Mouse (Mus musculus) spleen, adult 2 months (tissue): ENCODE data around the gene Poldip3. TPM values are rescaled to one million over a fixed set of nuclear protein-coding genes. Genes with fewer than 3 reads are reported as not detected.

Experiments
- DNase-seq, 2 experiments: peaks; one replicate each; pipeline versions ENCODE4 v3.0.0 to v3.0.0-alpha.2; 2012 to 2021; ENCODE audit warnings: low spot score in 2 of 2, low read depth in 1 of 2
- H3K27ac ChIP-seq: fragments of 200-500 bp; 2 replicates; pipeline ENCODE4 v1.5.1; 2012; ENCODE audit warnings: low read length, inconsistent platforms; ENCODE audit not compliant: insufficient read depth
- H3K27me3 ChIP-seq: fragments of 200-500 bp; 2 replicates; pipeline ENCODE4 v1.6.1; 2012; ENCODE audit warnings: mild to moderate bottlenecking, moderate library complexity, low read length, inconsistent platforms; ENCODE audit not compliant: control insufficient read depth, insufficient read depth
- H3K36me3 ChIP-seq: fragments of 200-500 bp; 2 replicates; pipeline ENCODE4 v1.6.1; 2012; ENCODE audit warnings: mild to moderate bottlenecking, low read length, inconsistent platforms; ENCODE audit not compliant: control insufficient read depth, insufficient read depth
- H3K4me1 ChIP-seq: fragments of 200-500 bp; 2 replicates; pipeline ENCODE4 v1.6.1; 2011; ENCODE audit warnings: inconsistent platforms; ENCODE audit not compliant: control insufficient read depth, insufficient read depth, insufficient read length
- H3K4me3 ChIP-seq: fragments of 200-500 bp; 2 replicates; pipeline ENCODE4 v1.5.1; 2011; ENCODE audit warnings: mild to moderate bottlenecking, inconsistent platforms; ENCODE audit not compliant: insufficient read depth, insufficient read length; ENCODE audit errors: extremely low read depth
- CTCF ChIP-seq: fragments of 200-500 bp; IDR thresholded peaks from 2 replicates; pipeline ENCODE4 v1.5.1; 2011; ENCODE audit warnings: mild to moderate bottlenecking, inconsistent platforms; ENCODE audit not compliant: insufficient read depth, insufficient read length, insufficient replicate concordance; ENCODE audit errors: extremely low read depth
- POLR2A ChIP-seq: fragments of 200-500 bp; IDR thresholded peaks from 2 replicates; pipeline ENCODE4 v1.6.1; 2011; ENCODE audit warnings: low read depth, low read length, inconsistent platforms
- WGBS: fragments of 180-500 bp; shearing (Covaris S2); methylation state at CpG from one replicate; pipeline ENCODE4 v1.1.7; 2018; 5-methylcytosine and 5-hydroxymethylcytosine counted together
- polyA plus RNA-seq: library from polyadenylated mRNA; depleted of rRNA; stranded (reverse); fragments of >200 nt; gene quantifications from 2 replicates; pipeline ENCODE4 v1.2.3, GENCODE M21; 2012

Poldip3 gene
- polyA plus RNA-seq, 1 experiment, result 50.6 TPM

DNA sequence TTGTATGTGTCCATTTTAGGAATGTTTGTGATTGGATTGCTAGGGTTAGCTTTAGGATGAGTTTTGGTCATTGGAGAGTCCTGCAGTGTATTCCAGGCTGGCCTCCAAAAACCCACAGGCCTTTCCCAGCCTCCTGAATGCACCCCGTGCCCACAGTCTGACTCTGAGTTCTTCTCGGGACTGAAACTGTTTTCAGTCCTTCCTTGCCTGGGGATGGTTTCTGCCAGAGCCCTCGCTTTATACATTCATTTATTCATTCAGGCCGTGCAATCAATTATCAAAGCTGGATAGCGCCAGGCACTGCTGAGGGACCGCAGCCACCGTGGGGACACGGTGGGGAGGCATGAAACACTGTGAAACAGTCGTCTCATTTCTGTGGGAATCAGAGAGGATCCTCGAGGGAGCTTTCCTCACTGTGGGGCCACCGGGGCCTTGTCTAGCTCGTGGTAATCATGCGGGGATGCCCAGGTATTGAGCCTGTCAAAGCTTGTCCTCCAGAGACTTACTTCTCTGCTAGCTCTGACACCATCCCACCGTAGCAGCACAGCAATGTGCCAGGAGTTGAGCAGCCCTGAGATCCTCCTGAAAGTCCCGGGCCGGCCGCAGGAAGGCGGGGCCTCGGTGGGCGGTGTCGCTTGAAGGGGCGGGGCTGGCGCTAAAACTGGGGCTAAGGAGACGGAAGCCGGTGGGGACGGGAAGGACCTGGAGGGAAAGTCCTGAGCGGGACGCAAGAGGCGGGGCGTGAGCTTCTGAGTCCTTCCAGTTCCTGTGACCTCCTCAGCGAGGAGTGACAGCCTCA, 49.5 kb downstream of the Poldip3 start:
- Histone ChIP-seq H3K27ac (0 out of 2 replicates have a peak overlapping the region, but pooled peaks have one; percentile 4), H3K27me3 (no peaks in the 10 kb centered on the region), H3K36me3 (no peaks in the 10 kb centered on the region), H3K4me1 (peaks cover 5% of the 10 kb centered on the region; the same call in 1 of the 2 replicates), H3K4me3 (peak overlapping the region; percentile 58)
- TF ChIP-seq CTCF (no peak), POLR2A (peak; percentile 32; the same call in 1 of the 2 replicates)
- DNase-seq, result peak; percentile 59 to 93
- 5% methylated on average over 31 of the region's 31 CpGs for WGBS

DNA sequence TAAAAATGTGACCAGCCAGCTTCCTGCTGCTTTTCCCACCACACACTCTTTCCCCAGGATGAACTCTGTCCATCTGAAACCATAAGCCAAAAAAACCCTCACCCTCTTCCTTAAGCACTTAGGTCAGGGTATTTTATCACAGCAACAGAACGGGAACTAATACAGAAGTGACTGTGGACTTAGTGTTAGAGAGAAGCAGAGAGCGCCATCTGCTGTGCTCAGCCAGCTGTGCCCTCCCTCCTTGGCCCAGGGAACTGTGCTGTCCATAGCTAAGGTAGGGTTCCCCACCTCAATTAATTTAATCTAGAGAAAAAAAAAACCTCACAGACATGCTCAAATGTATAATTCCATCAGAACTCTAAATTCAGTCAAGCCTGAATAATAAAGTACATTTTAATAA, 53.2 kb downstream of the Poldip3 start:
- WGBS, result 39% methylated on average over 2 of the region's 2 CpGs
- no peaks in the 10 kb centered on the region for H3K27me3 ChIP-seq
- peak; percentile 53; the same call in 1 of the 2 replicates for TF ChIP-seq CTCF
- TF ChIP-seq POLR2A, result no peak
- H3K4me1 ChIP-seq, result peaks cover 5% of the 10 kb centered on the region; the same call in 1 of the 2 replicates
- no peak overlapping the region for H3K27ac ChIP-seq
- peak in 1 of 2 experiments; percentile 22 for DNase-seq
- H3K4me3 ChIP-seq, result no peak overlapping the region
- no peaks in the 10 kb centered on the region for H3K36me3 ChIP-seq

DNA sequence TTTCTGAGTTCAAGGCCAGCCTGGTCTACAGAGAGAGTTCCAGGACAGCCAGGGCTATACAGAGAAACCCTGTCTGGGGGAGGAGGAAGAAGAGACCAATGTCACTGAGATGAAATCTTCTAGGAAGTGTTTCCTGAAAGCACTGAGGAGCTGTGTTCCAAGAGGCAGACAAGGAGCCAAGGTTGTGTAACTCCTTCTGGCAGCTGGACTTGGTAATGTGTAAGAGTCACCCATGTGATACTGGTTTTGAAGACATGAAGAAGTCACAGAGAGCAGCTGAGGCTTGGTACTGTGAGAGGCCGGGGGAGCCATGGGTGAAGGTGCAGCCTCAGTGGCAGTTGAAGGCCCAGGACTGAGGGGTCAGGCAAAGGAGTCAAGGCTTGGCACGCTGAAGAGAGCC, 55.5 kb downstream of the Poldip3 start:
- TF ChIP-seq CTCF (no peak), POLR2A (no peak)
- Histone ChIP-seq H3K27ac (no peak overlapping the region), H3K36me3 (no peaks in the 10 kb centered on the region), H3K27me3 (no peaks in the 10 kb centered on the region), H3K4me1 (no peaks in the 10 kb centered on the region), H3K4me3 (no peak overlapping the region)
- 80% methylated on average over 2 of the region's 2 CpGs for WGBS
- DNase-seq, result no peak

DNA sequence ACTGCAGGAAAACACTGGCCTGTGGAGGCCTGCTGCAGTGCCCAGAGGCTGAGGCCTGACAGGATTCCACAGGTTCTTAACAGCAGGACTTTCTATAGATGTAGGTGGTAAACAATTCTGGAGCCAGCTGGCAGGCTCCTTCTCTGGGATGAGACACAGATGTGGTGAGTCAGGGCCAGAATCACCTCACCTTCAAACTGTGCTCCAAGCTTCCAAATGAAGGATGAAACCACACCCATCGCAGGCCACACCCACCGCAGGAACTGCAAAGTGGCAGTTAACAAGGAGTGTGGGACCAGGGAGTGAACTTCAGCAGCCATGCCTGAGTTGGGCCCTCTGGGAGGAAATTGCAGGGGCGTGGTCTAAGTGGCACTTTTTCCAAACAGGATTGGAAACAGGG, 58.3 kb downstream of the Poldip3 start:
- TF ChIP-seq CTCF, result no peak
- no peak for TF ChIP-seq POLR2A
- no peak for DNase-seq
- no peaks in the 10 kb centered on the region for H3K4me1 ChIP-seq
- no peak overlapping the region for H3K27ac ChIP-seq
- WGBS, result 57% methylated on average over 3 of the region's 3 CpGs
- H3K4me3 ChIP-seq, result no peak overlapping the region
- no peaks in the 10 kb centered on the region for H3K27me3 ChIP-seq
- no peaks in the 10 kb centered on the region for H3K36me3 ChIP-seq

DNA sequence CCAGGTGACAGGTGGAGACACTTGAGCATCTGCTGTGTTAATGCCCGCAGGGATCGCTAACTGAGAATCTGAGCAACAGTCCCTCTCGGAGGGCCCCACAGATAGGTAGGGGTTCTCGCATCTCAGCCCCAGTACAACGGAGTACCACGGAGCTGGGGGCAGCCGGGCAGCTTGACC, 59.9 kb downstream of the Poldip3 start, which contains the start of gene Serhl:
Gene Serhl, plus strand, starts transcription at position 78 of the 177 bp plus-strand sequence.
- Histone ChIP-seq H3K36me3 (no peaks in the 10 kb centered on the region), H3K4me1 (no peaks in the 10 kb centered on the region), H3K27me3 (no peaks in the 10 kb centered on the region), H3K4me3 (no peak within 1 kb of the TSS), H3K27ac (no peak within 1 kb of the TSS)
- no peak for DNase-seq
- TF ChIP-seq POLR2A, result no peak
- 63% methylated on average over 7 of the region's 7 CpGs for WGBS

DNA sequence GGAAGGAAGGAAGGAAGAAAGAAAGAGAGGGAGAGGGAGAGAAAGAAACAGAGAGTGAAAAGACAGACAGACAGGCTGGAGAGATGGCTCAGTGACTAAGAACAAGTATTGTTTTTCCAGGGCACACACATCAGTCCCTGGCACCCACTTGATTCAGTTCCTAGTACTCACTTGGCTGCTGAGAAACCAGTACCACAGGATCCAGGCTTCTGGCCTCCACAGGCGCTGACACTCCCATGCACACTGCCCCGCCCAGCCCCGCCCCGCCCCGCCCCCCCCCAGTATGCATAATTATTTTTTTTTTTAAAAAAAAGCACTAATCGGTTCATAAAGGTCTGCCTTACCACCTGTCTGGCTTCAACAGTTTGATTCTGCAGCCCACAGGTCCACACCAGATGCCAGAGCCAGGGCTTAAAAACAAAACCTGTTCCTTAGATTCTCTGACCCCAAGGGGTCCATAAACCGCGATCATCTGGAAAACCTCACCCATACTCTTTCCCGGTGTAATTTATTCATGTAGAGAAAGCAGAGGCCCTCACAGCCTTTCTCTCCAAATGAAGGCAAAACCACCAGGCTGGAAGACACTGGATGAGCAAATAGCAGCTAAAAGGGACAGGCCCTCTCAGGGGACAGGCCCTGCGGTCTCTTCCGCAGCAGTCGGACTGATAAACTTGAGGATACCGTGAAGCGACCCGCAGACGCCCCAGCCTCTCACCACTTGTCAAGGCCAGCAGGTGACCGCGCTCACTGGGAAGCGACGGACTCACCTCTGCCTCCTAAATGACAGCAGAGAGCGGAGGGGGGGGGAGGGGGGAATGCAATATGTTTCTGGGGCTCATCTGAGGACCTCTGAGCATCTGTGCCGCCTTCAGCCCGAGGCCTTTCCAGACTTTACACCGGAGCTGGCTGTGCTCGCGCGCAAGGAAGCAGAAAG, 60.4 kb downstream of the Poldip3 start:
- WGBS, result 49% methylated on average over 27 of the region's 27 CpGs
- no peak overlapping the region for H3K27ac ChIP-seq
- H3K4me1 ChIP-seq, result no peaks in the 10 kb centered on the region
- no peak for TF ChIP-seq CTCF
- no peak for TF ChIP-seq POLR2A
- DNase-seq, result no peak
- H3K4me3 ChIP-seq, result no peak overlapping the region
- H3K27me3 ChIP-seq, result no peaks in the 10 kb centered on the region
- H3K36me3 ChIP-seq, result no peaks in the 10 kb centered on the region
